Mouse (Mus musculus) ovary, adult 2 months (tissue): ENCODE measurements around the gene Atoh1. TPM values are rescaled to one million over a fixed set of nuclear protein-coding genes. Genes with fewer than 3 reads are reported as not detected.

ENCODE experiments used
- polyA plus RNA-seq: library from polyadenylated mRNA; depleted of rRNA; stranded (reverse); fragments of >200 nt; gene quantifications from 2 replicates; pipeline ENCODE4 v1.2.3, GENCODE M21; 2012; rRNA removed

The Atoh1 gene
- not detected in 2 replicates for polyA plus RNA-seq

GRCm38 (mm10) chr6:64728499-64729198 is at the start of gene Atoh1:
Gene Atoh1 (plus strand): TSS chr6:64729125.

